28 mouse cellular contexts compared by ENCODE assay signal in genomic region chr1:131421113-131421512, GRCm38 (mm10).
A peak's percentile ranks its signal among the peaks of the same experiment; 100 is the strongest.
DNase-seq lines count a peak whose midpoint lies in the region; ATAC-seq and TF ChIP-seq lines count a peak whose summit lies in the region.
"Had no signal": no experiment of that assay in that cellular context is flagged by ENCODE, and none has a peak within 500 bp of the region (broad histone marks: within the 10 kb centered on the region; RNA-seq: fewer than 3 reads in every experiment).

No protein-coding gene starts in this region.

- no peak for DNase-seq in heart, adult 2 months
- no peak for DNase-seq in heart, postnatal 0 days (ENCODE audit: low spot score)
- DNase-seq in heart, postnatal 10 days: no peak
- no peak for DNase-seq in lung, postnatal 14 days
- DNase-seq: adrenal gland, postnatal 10 days; cerebellum, adult 11 months; cerebellum, adult 9-10 months; cerebellum, postnatal 36 days; gastrocnemius, postnatal 10 days; kidney, adult 8-10 months; layer of hippocampus, adult 9-11 months; liver, postnatal 0 days; retina, postnatal 1 day; right cerebral cortex, postnatal 14 days had no signal

- TF ChIP-seq POLR2A in heart, adult 2 months (IDR thresholded peaks at IDR 0.05; ENCODE audit: insufficient read depth, low read depth, low read length): no peak
- no peak for TF ChIP-seq POLR2A in myocyte (IDR thresholded peaks at IDR 0.05; ENCODE audit: insufficient read length, low read depth)

- no peaks in the 10 kb centered on the region for H3K9me3 ChIP-seq in heart, embryonic 12.5 days (replicated peaks)
- no peaks in the 10 kb centered on the region for H3K9me3 ChIP-seq in heart, postnatal 0 days (replicated peaks; ENCODE audit: control insufficient read depth, low read length)
- no peaks in the 10 kb centered on the region for H3K9me3 ChIP-seq in lung, embryonic 15.5 days
- H3K9me3 ChIP-seq: forebrain, embryonic 13.5 days; limb, embryonic 12.5 days; liver, embryonic 12.5 days; megakaryocyte, embryonic 14.5 days; midbrain, embryonic 13.5 days; neural tube, embryonic 15.5 days; stomach, embryonic 15.5 days had no signal

- peak overlapping the region; percentile 54 for H3K27ac ChIP-seq in heart, embryonic 12.5 days (ENCODE audit: poor library complexity, severe bottlenecking)
- no peak overlapping the region for H3K27ac ChIP-seq in heart, adult 2 months
- peak overlapping the region; percentile 5; the same call in 1 of the 2 replicates for H3K27ac ChIP-seq in heart, postnatal 0 days (ENCODE audit: low read depth)
- H3K27ac ChIP-seq in lung, embryonic 15.5 days: 0 out of 2 replicates have a peak overlapping the region, but pooled peaks have one; percentile 1
- H3K27ac ChIP-seq: forebrain, embryonic 13.5 days; kidney, postnatal 0 days; limb, embryonic 12.5 days; liver, embryonic 12.5 days; midbrain, embryonic 13.5 days; neural tube, embryonic 15.5 days; stomach, embryonic 15.5 days had no signal

- no peak for TF ChIP-seq CTCF in heart, adult 2 months (IDR thresholded peaks at IDR 0.05)
- no peak for TF ChIP-seq CTCF in heart, postnatal 0 days (IDR thresholded peaks at IDR 0.05; ENCODE audit: low read depth)

- ATAC-seq in heart, embryonic 12.5 days (ENCODE audit: insufficient number of reproducible peaks, low FRiP score): no peak
- ATAC-seq in heart, postnatal 0 days (ENCODE audit: insufficient read depth, low read depth): no peak
- ATAC-seq in lung, embryonic 15.5 days (ENCODE audit: borderline replicate concordance, extremely low read depth, low FRiP score, low TSS enrichment): no peak
- ATAC-seq: forebrain, embryonic 13.5 days; hindbrain, embryonic 16.5 days; intestine, embryonic 16.5 days; liver, embryonic 12.5 days; liver, postnatal 0 days; midbrain, embryonic 13.5 days; Patski had no signal

- H3K27me3 ChIP-seq in heart, embryonic 12.5 days (replicated peaks): no peaks in the 10 kb centered on the region
- no peaks in the 10 kb centered on the region for H3K27me3 ChIP-seq in heart, adult 2 months (ENCODE audit: control insufficient read depth, insufficient read depth, low read length)
- no peaks in the 10 kb centered on the region for H3K27me3 ChIP-seq in heart, postnatal 0 days (ENCODE audit: control insufficient read depth, insufficient read depth, low read length)
- H3K27me3 ChIP-seq in lung, embryonic 15.5 days: no peaks in the 10 kb centered on the region
- no peaks in the 10 kb centered on the region for H3K27me3 ChIP-seq in myocyte (ENCODE audit: control insufficient read depth, insufficient read depth, insufficient read length)
- H3K27me3 ChIP-seq: forebrain, embryonic 13.5 days; limb, embryonic 12.5 days; liver, embryonic 12.5 days; megakaryocyte, embryonic 14.5 days; midbrain, embryonic 13.5 days; neural tube, embryonic 15.5 days; Patski; stomach, embryonic 15.5 days had no signal

- H3K9ac ChIP-seq in heart, embryonic 12.5 days: no peak overlapping the region
- no peak overlapping the region for H3K9ac ChIP-seq in heart, adult 2 months (ENCODE audit: low read depth, low read length)
- H3K9ac ChIP-seq in heart, postnatal 0 days (replicated peaks; ENCODE audit: low read depth, low read length): no peak overlapping the region
- no peak overlapping the region for H3K9ac ChIP-seq in lung, embryonic 15.5 days
- H3K9ac ChIP-seq: forebrain, embryonic 13.5 days; limb, embryonic 12.5 days; liver, embryonic 12.5 days; liver, postnatal 0 days; midbrain, embryonic 13.5 days; neural tube, embryonic 15.5 days; stomach, embryonic 15.5 days had no signal

- TF ChIP-seq EP300 in heart, adult 2 months (IDR thresholded peaks at IDR 0.05; ENCODE audit: insufficient read depth, low read depth, low read length): no peak
- TF ChIP-seq EP300 in heart, postnatal 0 days (IDR thresholded peaks at IDR 0.05; ENCODE audit: low read depth): no peak

- H3K4me3 ChIP-seq in heart, embryonic 12.5 days: no peak overlapping the region
- H3K4me3 ChIP-seq in heart, adult 2 months: no peak overlapping the region
- H3K4me3 ChIP-seq in heart, postnatal 0 days (ENCODE audit: low read depth, low read length): no peak overlapping the region
- H3K4me3 ChIP-seq in lung, embryonic 15.5 days: no peak overlapping the region
- no peak overlapping the region for H3K4me3 ChIP-seq in myocyte
- H3K4me3 ChIP-seq: forebrain, embryonic 13.5 days; limb, embryonic 12.5 days; liver, embryonic 12.5 days; megakaryocyte, embryonic 14.5 days; midbrain, embryonic 13.5 days; neural tube, embryonic 15.5 days; stomach, embryonic 15.5 days had no signal

- no peak overlapping the region for H3ac ChIP-seq in myocyte (ENCODE audit: control insufficient read depth, insufficient read length)

- intact Hi-C loops in heart, adult 2 months (cut with DNase I): no loop called here
- intact Hi-C loops in heart, postnatal 10 days (cut with DNase I): no loop called here

- peaks cover 2% of the 10 kb centered on the region; the same call in 1 of the 2 replicates for H3K36me3 ChIP-seq in heart, embryonic 12.5 days
- peaks cover 17% of the 10 kb centered on the region for H3K36me3 ChIP-seq in heart, adult 2 months (ENCODE audit: control insufficient read depth, insufficient read depth, low read length)
- no peaks in the 10 kb centered on the region for H3K36me3 ChIP-seq in heart, postnatal 0 days (replicated peaks; ENCODE audit: control insufficient read depth, insufficient read depth, low read length)
- no peaks in the 10 kb centered on the region for H3K36me3 ChIP-seq in lung, embryonic 15.5 days
- no peaks in the 10 kb centered on the region for H3K36me3 ChIP-seq in myocyte (ENCODE audit: control insufficient read depth, insufficient read depth)
- H3K36me3 ChIP-seq: liver, embryonic 12.5 days; midbrain, embryonic 13.5 days; neural tube, embryonic 15.5 days; stomach, embryonic 15.5 days had no signal

- H3K4me1 ChIP-seq in heart, embryonic 12.5 days (replicated peaks): peaks cover 48% of the 10 kb centered on the region
- peaks cover 6% of the 10 kb centered on the region for H3K4me1 ChIP-seq in heart, adult 2 months (ENCODE audit: control insufficient read depth, insufficient read depth, low read length)
- H3K4me1 ChIP-seq in heart, postnatal 0 days (ENCODE audit: control insufficient read depth, insufficient read depth): peaks cover 56% of the 10 kb centered on the region
- H3K4me1 ChIP-seq in lung, embryonic 15.5 days: peaks cover 32% of the 10 kb centered on the region
- H3K4me1 ChIP-seq: limb, embryonic 12.5 days; stomach, embryonic 15.5 days had no signal

- no peak overlapping the region for H3K4me2 ChIP-seq in heart, embryonic 12.5 days
- H3K4me2 ChIP-seq in heart, postnatal 0 days (ENCODE audit: low read depth, low read length): 0 out of 2 replicates have a peak overlapping the region, but pooled peaks have one; percentile 3
- no peak overlapping the region for H3K4me2 ChIP-seq in lung, embryonic 15.5 days
- peak overlapping the region; percentile 20 for H3K4me2 ChIP-seq in myocyte (ENCODE audit: low read depth)
- H3K4me2 ChIP-seq: forebrain, embryonic 13.5 days; limb, embryonic 12.5 days; liver, embryonic 12.5 days; midbrain, embryonic 13.5 days; neural tube, embryonic 15.5 days; stomach, embryonic 15.5 days had no signal

- no peaks in the 10 kb centered on the region; the same call in 1 of the 2 replicates for H3K79me2 ChIP-seq in heart, adult 2 months (replicated peaks; ENCODE audit: control insufficient read depth, insufficient read depth, low read length)
- H3K79me2 ChIP-seq in myocyte (ENCODE audit: control insufficient read depth, insufficient read depth): peaks cover 24% of the 10 kb centered on the region

TF ChIP-seq in myocyte, 11 proteins besides CTCF, POLR2A, EP300 and RAD21:
- TF ChIP-seq MYOD1 (IDR thresholded peaks at IDR 0.05; ENCODE audit: control insufficient read depth in 1 of 3, insufficient read length in 2 of 3, low read depth in 2 of 3) (no peak), USF1 (IDR thresholded peaks at IDR 0.05; ENCODE audit: low read depth) (no peak), CEBPB (IDR thresholded peaks at IDR 0.05; ENCODE audit: insufficient read depth, poor library complexity, severe bottlenecking) (no peak), E2F4 (IDR thresholded peaks at IDR 0.05; ENCODE audit: insufficient read depth) (no peak), TCF12 (IDR thresholded peaks at IDR 0.05; ENCODE audit: insufficient read depth, poor library complexity, severe bottlenecking) (no peak)
TF ChIP-seq in myocyte: peak in this region for 0.

Comparison
In these comparisons a context has a peak if more than half of its experiments do, and no peak if none do; other contexts are left out.
1. H3K4me2 ChIP-seq: peak in heart, postnatal 0 days (single experiment) and myocyte (single experiment); none in heart, embryonic 12.5 days (single experiment) and lung, embryonic 15.5 days (single experiment).